Mouse (Mus musculus): Measurements from ENCODE around the gene Ptrh2.

DNA sequence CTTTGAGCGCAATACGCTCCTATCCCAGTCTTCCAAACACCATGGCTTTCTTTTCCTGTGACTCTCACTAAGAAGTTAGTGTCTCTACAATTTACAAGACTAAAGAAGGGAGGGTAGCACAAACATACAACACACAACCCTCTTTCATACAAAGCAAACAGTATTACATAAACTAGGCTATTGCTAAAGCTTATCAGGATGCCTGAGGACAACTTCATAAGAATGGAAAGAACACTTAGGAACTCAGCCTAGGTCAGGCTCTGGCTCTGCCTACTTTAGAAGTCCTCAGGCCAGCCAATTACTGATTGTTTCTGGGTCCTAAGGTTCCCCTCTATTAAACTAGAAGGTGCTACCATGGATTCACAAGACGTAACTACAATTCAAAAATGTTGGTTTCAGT lies 3.1 kb upstream of the Ptrh2 start:
- no peak for TF ChIP-seq TAL1 (IDR thresholded peaks at IDR 0.05; ENCODE audit: low read length)
- TF ChIP-seq GATA1 (IDR thresholded peaks at IDR 0.05; ENCODE audit: low read length), result no peak

Measured in erythroblast, embryonic 14.5 days (primary cell).